Mouse (Mus musculus): ENCODE results near the gene Olfr1093. TPM values are rescaled to one million over a fixed set of nuclear protein-coding genes. Genes with fewer than 3 reads are reported as not detected.

The Olfr1093 gene
- not detected for polyA plus RNA-seq (2017; shearing (Covaris generic))

DNA sequence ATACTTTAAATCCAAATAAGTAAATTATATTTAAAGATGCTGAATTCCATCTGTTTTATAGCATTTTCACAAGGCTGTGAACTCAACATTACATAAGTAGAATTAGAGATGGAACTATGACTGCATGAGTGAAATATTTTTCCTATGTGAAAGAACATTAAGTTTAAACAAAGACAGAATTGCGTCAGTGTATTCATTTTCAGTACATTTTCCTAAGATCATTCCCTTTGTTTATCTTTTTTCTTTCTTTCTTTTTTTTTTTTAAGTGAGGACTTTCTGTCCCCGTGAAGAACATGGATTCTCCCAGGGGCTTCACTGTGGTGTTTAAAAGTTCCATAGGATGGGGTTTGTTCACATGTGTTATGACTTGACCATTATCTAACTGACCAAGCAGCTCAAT is at the start of gene Olfr1093:
TSS of gene Olfr1093 (plus strand) at position 301 of the 400 bp plus-strand sequence.
- ATAC-seq: no peak

DNA sequence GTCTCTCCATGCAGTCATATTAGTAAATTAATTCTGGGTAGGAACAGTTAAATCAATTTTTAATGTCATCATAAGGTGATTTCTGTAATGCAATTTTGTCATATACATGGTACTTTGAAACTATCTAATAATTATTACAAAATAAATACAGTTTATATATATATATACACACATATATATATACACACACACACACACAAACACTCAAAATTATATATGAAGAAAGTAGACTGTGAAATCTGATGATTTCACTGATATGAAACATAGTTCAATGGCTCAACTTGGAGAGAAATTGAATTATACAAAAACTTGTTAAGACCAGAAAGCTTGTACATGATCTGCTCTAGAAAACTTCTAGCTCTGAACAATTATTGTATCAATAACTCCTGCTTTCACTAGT is 48.7 kb upstream of the Olfr1093 start, which contains the start of gene Olfr1089:
TSS of gene Olfr1089 (minus strand) at position 101 of the 400 bp plus-strand sequence.
- no peak for ATAC-seq

DNA sequence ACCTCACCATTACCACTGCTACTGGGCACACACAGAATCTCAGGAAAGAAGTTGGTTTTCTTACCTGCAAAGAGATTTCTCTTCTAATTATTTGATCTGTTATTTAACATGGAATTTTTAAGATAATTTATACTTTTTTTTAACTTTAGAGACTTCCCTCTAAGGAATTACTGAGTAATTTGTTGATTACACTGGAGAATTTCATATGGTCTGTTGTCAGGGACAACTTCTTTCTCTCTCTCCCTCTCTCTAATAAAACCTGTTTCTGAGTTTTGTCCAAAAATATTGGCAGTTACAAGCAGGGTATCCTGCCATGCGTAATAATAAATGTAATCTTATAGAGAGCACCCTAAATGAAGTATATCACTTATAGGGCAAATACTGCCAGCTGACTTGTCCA is 23.4 kb upstream of the Olfr1093 start, which contains the start of gene Olfr1090:
TSS of gene Olfr1090 (minus strand) at position 101 of the 400 bp plus-strand sequence.
- ATAC-seq: no peak

DNA sequence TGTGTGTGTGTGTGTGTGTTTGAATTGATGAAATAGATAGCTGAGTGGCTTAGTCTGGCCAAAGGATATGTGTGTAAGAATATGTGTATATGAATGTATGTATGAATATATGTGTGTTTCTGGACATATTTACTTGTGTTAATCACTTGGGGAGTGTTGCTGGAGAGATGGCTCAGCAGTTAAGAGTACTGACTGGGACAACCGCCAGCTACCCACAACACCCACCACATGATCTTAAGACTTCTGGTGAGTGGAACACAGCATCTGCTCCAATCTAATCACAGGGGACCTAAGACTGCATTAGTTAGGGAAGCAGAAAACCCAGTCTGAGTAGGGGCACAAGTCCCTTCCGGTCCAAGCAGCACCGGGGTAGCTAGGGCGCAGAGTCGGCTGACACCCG is 21.2 kb upstream of the Olfr1093 start:
- no peak for ATAC-seq

DNA sequence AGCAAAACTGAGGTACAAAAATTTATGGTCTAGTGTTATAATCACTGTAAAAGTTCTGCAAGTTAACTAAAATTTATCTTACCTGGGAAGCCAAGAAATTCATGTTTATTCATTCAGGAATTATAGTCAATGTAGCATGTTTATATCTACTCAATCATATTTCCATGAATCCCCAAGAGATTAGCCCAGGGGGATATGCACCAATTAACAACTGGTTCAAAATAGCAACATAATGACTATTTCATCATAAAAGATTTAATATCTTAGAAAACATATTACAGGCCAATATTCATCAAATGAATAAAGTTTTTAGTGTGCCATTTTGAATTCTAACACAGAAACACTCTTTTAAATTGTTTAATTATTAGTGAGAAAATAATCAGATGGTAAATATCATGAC is 27.6 kb downstream of the Olfr1093 start, which contains the start of gene Olfr141:
TSS of gene Olfr141 (minus strand) at position 101 of the 400 bp plus-strand sequence.
- no peak for ATAC-seq

DNA sequence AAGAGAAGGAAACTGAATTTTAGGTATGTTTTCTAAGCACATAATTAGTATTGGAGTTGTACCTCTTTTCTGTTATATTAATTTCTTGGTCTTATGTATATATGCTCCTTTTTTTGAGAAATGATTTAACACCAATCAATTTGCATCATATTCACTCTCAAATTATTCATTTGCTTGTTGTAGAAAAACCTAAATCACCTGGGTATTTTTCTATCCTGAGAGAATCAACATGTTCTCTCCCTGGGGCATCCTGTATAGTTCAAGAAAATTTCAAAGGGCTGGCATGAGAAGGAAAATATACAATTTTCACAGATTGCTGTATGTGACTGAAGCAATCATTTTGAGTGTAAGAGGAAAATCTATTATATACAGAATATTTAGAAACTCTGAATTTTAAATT is 42.1 kb downstream of the Olfr1093 start, which contains the start of gene Olfr1094:
TSS of gene Olfr1094 (plus strand) at position 301 of the 400 bp plus-strand sequence.
- ATAC-seq: no peak

Other genes starting within 250 kb of the Olfr1093 start
- gene Olfr1079, start 240.0 kb upstream of the Olfr1093 start, polyA plus RNA-seq (2017; shearing (Covaris generic)): not detected
- gene Olfr1080, start 224.2 kb upstream of the Olfr1093 start, polyA plus RNA-seq (2017; shearing (Covaris generic)): not detected
- not detected for gene Olfr1082, start 183.5 kb upstream of the Olfr1093 start, polyA plus RNA-seq (2017; shearing (Covaris generic))
- not detected for gene Olfr1084, start 142.8 kb upstream of the Olfr1093 start, polyA plus RNA-seq (2017; shearing (Covaris generic))
- not detected for gene Olfr1085, start 120.5 kb upstream of the Olfr1093 start, polyA plus RNA-seq (2017; shearing (Covaris generic))
- gene Olfr1086, start 102.4 kb upstream of the Olfr1093 start, polyA plus RNA-seq (2017; shearing (Covaris generic)): not detected
- gene Olfr1087, start 84.1 kb upstream of the Olfr1093 start, polyA plus RNA-seq (2017; shearing (Covaris generic)): not detected
- not detected for gene Olfr1089, start 48.8 kb upstream of the Olfr1093 start, polyA plus RNA-seq (2017; shearing (Covaris generic))
- gene Olfr1090, start 23.5 kb upstream of the Olfr1093 start, polyA plus RNA-seq (2017; shearing (Covaris generic)): not detected
- gene Olfr141, start 27.5 kb downstream of the Olfr1093 start, polyA plus RNA-seq (2017; shearing (Covaris generic)): not detected
- not detected for gene Olfr1094, start 42.2 kb downstream of the Olfr1093 start, polyA plus RNA-seq (2017; shearing (Covaris generic))
- gene Olfr1095, start 69.2 kb downstream of the Olfr1093 start, polyA plus RNA-seq (2017; shearing (Covaris generic)): not detected
- gene Gm13723, start 92.3 kb downstream of the Olfr1093 start, polyA plus RNA-seq (2017; shearing (Covaris generic)): not detected
- gene Olfr1097, start 109.7 kb downstream of the Olfr1093 start, polyA plus RNA-seq (2017; shearing (Covaris generic)): not detected
- not detected for gene Olfr1098, start 142.1 kb downstream of the Olfr1093 start, polyA plus RNA-seq (2017; shearing (Covaris generic))
- not detected for gene Olfr1099, start 178.2 kb downstream of the Olfr1093 start, polyA plus RNA-seq (2017; shearing (Covaris generic))
- not detected for gene Olfr1100, start 197.5 kb downstream of the Olfr1093 start, polyA plus RNA-seq (2017; shearing (Covaris generic))
- not detected for gene Olfr1101, start 208.7 kb downstream of the Olfr1093 start, polyA plus RNA-seq (2017; shearing (Covaris generic))
- gene Olfr1102, start 215.9 kb downstream of the Olfr1093 start, polyA plus RNA-seq (2017; shearing (Covaris generic)): not detected
- gene Olfr1104, start 244.6 kb downstream of the Olfr1093 start, polyA plus RNA-seq (2017; shearing (Covaris generic)): not detected

Data from inflammation-experienced regulatory T-cells, adult 6 months (primary cell).